Mouse (Mus musculus): ENCODE measurements at regions not wholly inside any gene's neighbourhood (a gene's known extent, or its start where the extent isn't known, plus 50 kb on each side); places are given as distances from the start of the nearest gene placed in this dataset.
A peak's percentile ranks its signal among the peaks of the same experiment; 100 is the strongest.

- whole genome bisulfite sequencing = 97% methylated on average over 3 of the region's 3 CpGs
- no peaks in the 10 kb centered on the region for H3K9me3 ChIP-seq (replicated peaks; ENCODE audit: control insufficient read depth, low read length, poor library complexity, severe bottlenecking)
Observed at GRCm38 (mm10) chr13:90724598-90724997, 180.6 kb downstream of the Atp6ap1l start.

GRCm38 (mm10) chr13:90723533-90723898 is 181.6 kb downstream of the Atp6ap1l start:
- H3K4me3 ChIP-seq (ENCODE audit: low read depth, low read length) = no peak overlapping the region
- no peaks in the 10 kb centered on the region for H3K36me3 ChIP-seq (ENCODE audit: control insufficient read depth, insufficient read depth, low read length)
- H3K4me1 ChIP-seq (ENCODE audit: control insufficient read depth, insufficient read depth, low read length) = no peaks in the 10 kb centered on the region
- H3K27me3 ChIP-seq (ENCODE audit: control insufficient read depth, insufficient read depth, low read depth, low read length) = no peaks in the 10 kb centered on the region
- H3K9ac ChIP-seq (ENCODE audit: low read depth, low read length) = no peak overlapping the region
- H3K27ac ChIP-seq (ENCODE audit: low read length) = no peak overlapping the region
- no peaks in the 10 kb centered on the region for H3K9me3 ChIP-seq (replicated peaks; ENCODE audit: control insufficient read depth, low read length, poor library complexity, severe bottlenecking)
- no peak overlapping the region for H3K4me2 ChIP-seq (ENCODE audit: low read length)
- 43% methylated on average over 3 of the region's 3 CpGs for WGBS
- no peak for ATAC-seq

More at GRCm38 (mm10) chr13:90724598-90724997, 180.6 kb downstream of the Atp6ap1l start:
- H3K27me3 ChIP-seq (ENCODE audit: control insufficient read depth, insufficient read depth, low read depth, low read length) = no peaks in the 10 kb centered on the region
- H3K27ac ChIP-seq (ENCODE audit: low read length) = no peak overlapping the region
- H3K9ac ChIP-seq (ENCODE audit: low read depth, low read length) = no peak overlapping the region
- H3K36me3 ChIP-seq (ENCODE audit: control insufficient read depth, insufficient read depth, low read length) = no peaks in the 10 kb centered on the region
- no peaks in the 10 kb centered on the region for H3K4me1 ChIP-seq (ENCODE audit: control insufficient read depth, insufficient read depth, low read length)
- ATAC-seq = no peak
- no peak overlapping the region for H3K4me3 ChIP-seq (ENCODE audit: low read depth, low read length)
- H3K4me2 ChIP-seq (ENCODE audit: low read length) = no peak overlapping the region

GRCm38 (mm10) chr13:90722599-90723532 is 182.3 kb downstream of the Atp6ap1l start:
- Histone ChIP-seq H3K4me1 (ENCODE audit: control insufficient read depth, insufficient read depth, low read length) (no peaks in the 10 kb centered on the region), H3K4me3 (ENCODE audit: low read depth, low read length) (no peak overlapping the region), H3K36me3 (ENCODE audit: control insufficient read depth, insufficient read depth, low read length) (no peaks in the 10 kb centered on the region), H3K27me3 (ENCODE audit: control insufficient read depth, insufficient read depth, low read depth, low read length) (no peaks in the 10 kb centered on the region), H3K9me3 (replicated peaks; ENCODE audit: control insufficient read depth, low read length, poor library complexity, severe bottlenecking) (no peaks in the 10 kb centered on the region), H3K9ac (ENCODE audit: low read depth, low read length) (no peak overlapping the region), H3K27ac (ENCODE audit: low read length) (no peak overlapping the region), H3K4me2 (ENCODE audit: low read length) (no peak overlapping the region)
- peak; percentile 45; the same call in 1 of the 2 replicates for ATAC-seq
- WGBS = 63% methylated on average over 8 of the region's 8 CpGs

- no peaks in the 10 kb centered on the region for H3K27me3 ChIP-seq (ENCODE audit: control insufficient read depth, insufficient read depth, low read depth, low read length)
- H3K36me3 ChIP-seq (ENCODE audit: control insufficient read depth, insufficient read depth, low read length) = no peaks in the 10 kb centered on the region
- H3K9me3 ChIP-seq (replicated peaks; ENCODE audit: control insufficient read depth, low read length, poor library complexity, severe bottlenecking) = no peaks in the 10 kb centered on the region
- H3K27ac ChIP-seq (ENCODE audit: low read length) = no peak overlapping the region
- H3K4me2 ChIP-seq (ENCODE audit: low read length) = no peak overlapping the region
- WGBS = 83% methylated on average over 2 of the region's 2 CpGs
- ATAC-seq = no peak
- H3K4me1 ChIP-seq (ENCODE audit: control insufficient read depth, insufficient read depth, low read length) = no peaks in the 10 kb centered on the region
- no peak overlapping the region for H3K4me3 ChIP-seq (ENCODE audit: low read depth, low read length)
- H3K9ac ChIP-seq (ENCODE audit: low read depth, low read length) = no peak overlapping the region
Observed at GRCm38 (mm10) chr13:90684324-90684723, 220.8 kb downstream of the Atp6ap1l start.

GRCm38 (mm10) chr13:90679162-90680010 is 225.8 kb downstream of the Atp6ap1l start:
- Histone ChIP-seq H3K4me2 (ENCODE audit: low read length) (no peak overlapping the region), H3K9me3 (replicated peaks; ENCODE audit: control insufficient read depth, low read length, poor library complexity, severe bottlenecking) (no peaks in the 10 kb centered on the region), H3K36me3 (ENCODE audit: control insufficient read depth, insufficient read depth, low read length) (no peaks in the 10 kb centered on the region), H3K27ac (ENCODE audit: low read length) (no peak overlapping the region), H3K9ac (ENCODE audit: low read depth, low read length) (no peak overlapping the region), H3K4me3 (ENCODE audit: low read depth, low read length) (no peak overlapping the region), H3K4me1 (ENCODE audit: control insufficient read depth, insufficient read depth, low read length) (no peaks in the 10 kb centered on the region), H3K27me3 (ENCODE audit: control insufficient read depth, insufficient read depth, low read depth, low read length) (no peaks in the 10 kb centered on the region)
- peak; percentile 70; the same call in 1 of the 2 replicates for ATAC-seq
- 59% methylated on average over 8 of the region's 8 CpGs for WGBS

- Histone ChIP-seq H3K9me3 (replicated peaks; ENCODE audit: control insufficient read depth, low read length, poor library complexity, severe bottlenecking) (no peaks in the 10 kb centered on the region), H3K9ac (ENCODE audit: low read depth, low read length) (no peak overlapping the region), H3K4me1 (ENCODE audit: control insufficient read depth, insufficient read depth, low read length) (no peaks in the 10 kb centered on the region), H3K4me2 (ENCODE audit: low read length) (no peak overlapping the region), H3K4me3 (ENCODE audit: low read depth, low read length) (no peak overlapping the region), H3K27me3 (ENCODE audit: control insufficient read depth, insufficient read depth, low read depth, low read length) (no peaks in the 10 kb centered on the region), H3K36me3 (ENCODE audit: control insufficient read depth, insufficient read depth, low read length) (no peaks in the 10 kb centered on the region), H3K27ac (ENCODE audit: low read length) (no peak overlapping the region)
- ATAC-seq = no peak
- 90% methylated on average over 3 of the region's 3 CpGs for WGBS
Observed at GRCm38 (mm10) chr13:90673823-90674222, 231.3 kb downstream of the Atp6ap1l start.

- 93% methylated on average over 1 of the region's 1 CpGs for WGBS
Observed at GRCm38 (mm10) chr13:90673079-90673478, 232.1 kb downstream of the Atp6ap1l start.

GRCm38 (mm10) chr13:90661567-90662141 is 243.5 kb downstream of the Atp6ap1l start:
- H3K4me3 ChIP-seq (ENCODE audit: low read depth, low read length) = no peak overlapping the region
- no peak for ATAC-seq
- no peak overlapping the region for H3K9ac ChIP-seq (ENCODE audit: low read depth, low read length)
- no peaks in the 10 kb centered on the region for H3K36me3 ChIP-seq (ENCODE audit: control insufficient read depth, insufficient read depth, low read length)
- WGBS = 45% methylated on average over 3 of the region's 3 CpGs
- no peaks in the 10 kb centered on the region for H3K9me3 ChIP-seq (replicated peaks; ENCODE audit: control insufficient read depth, low read length, poor library complexity, severe bottlenecking)
- no peaks in the 10 kb centered on the region for H3K4me1 ChIP-seq (ENCODE audit: control insufficient read depth, insufficient read depth, low read length)
- H3K27ac ChIP-seq (ENCODE audit: low read length) = no peak overlapping the region
- no peak overlapping the region for H3K4me2 ChIP-seq (ENCODE audit: low read length)
- H3K27me3 ChIP-seq (ENCODE audit: control insufficient read depth, insufficient read depth, low read depth, low read length) = no peaks in the 10 kb centered on the region

More at GRCm38 (mm10) chr13:90673079-90673478, 232.1 kb downstream of the Atp6ap1l start:
- H3K4me3 ChIP-seq (ENCODE audit: low read depth, low read length) = no peak overlapping the region
- H3K9me3 ChIP-seq (replicated peaks; ENCODE audit: control insufficient read depth, low read length, poor library complexity, severe bottlenecking) = no peaks in the 10 kb centered on the region
- no peaks in the 10 kb centered on the region for H3K27me3 ChIP-seq (ENCODE audit: control insufficient read depth, insufficient read depth, low read depth, low read length)
- H3K36me3 ChIP-seq (ENCODE audit: control insufficient read depth, insufficient read depth, low read length) = no peaks in the 10 kb centered on the region
- H3K9ac ChIP-seq (ENCODE audit: low read depth, low read length) = no peak overlapping the region
- no peak overlapping the region for H3K27ac ChIP-seq (ENCODE audit: low read length)
- no peaks in the 10 kb centered on the region for H3K4me1 ChIP-seq (ENCODE audit: control insufficient read depth, insufficient read depth, low read length)
- H3K4me2 ChIP-seq (ENCODE audit: low read length) = no peak overlapping the region
- ATAC-seq = no peak

Data from midbrain, embryonic 16.5 days (tissue).